Mouse (Mus musculus): Measurements from ENCODE around the gene Adgrg2.

DNA sequence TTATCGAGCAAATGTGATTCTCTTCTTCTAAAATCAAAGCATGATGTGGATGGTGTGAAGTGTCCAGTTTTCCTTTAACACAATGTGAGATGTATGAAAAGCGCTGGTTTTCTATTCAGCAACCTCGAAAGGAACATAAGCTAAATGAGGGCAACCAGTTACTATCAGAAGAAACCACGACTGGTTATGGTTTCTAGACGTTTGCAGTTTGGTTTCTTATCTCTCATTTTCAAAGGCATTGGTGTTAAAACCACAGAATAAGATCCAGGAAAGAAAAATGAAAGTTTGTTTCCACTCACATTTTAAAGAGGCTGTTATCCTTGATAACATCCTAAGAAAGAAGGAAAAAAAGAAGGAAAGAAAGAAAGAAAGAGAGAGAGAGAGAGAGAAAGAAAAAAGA, 106.0 kb downstream of the Adgrg2 start:
- TF ChIP-seq CTCF (IDR thresholded peaks at IDR 0.05; ENCODE audit: low read depth, low read length) (no peak), EP300 (IDR thresholded peaks at IDR 0.05; ENCODE audit: insufficient read depth, low read depth, low read length) (no peak)

Measured in ES-Bruce4 (cell line).